Mouse (Mus musculus) embryonic facial prominence, embryonic 13.5 days (tissue): ENCODE measurements around the gene Eif4h. TPM values are rescaled to one million over a fixed set of nuclear protein-coding genes. Genes with fewer than 3 reads are reported as not detected.
A peak's percentile ranks its signal among the peaks of the same experiment; 100 is the strongest.

Experiments
- ATAC-seq: fragments of 200-750 bp; cut with Nextera tagmentation; 2 replicates; pipeline ENCODE4 v1.8.0; 2017; ENCODE audit warnings: low read depth; ENCODE audit not compliant: insufficient number of reproducible peaks, insufficient read depth, low FRiP score, low TSS enrichment
- H3K27ac ChIP-seq: fragments of 300-500 bp; sonication (generic); 2 replicates; pipeline ENCODE4 v1.5.1; 2015; ENCODE audit warnings: moderate library complexity, mild to moderate bottlenecking, inconsistent platforms
- H3K27me3 ChIP-seq: fragments of 300-500 bp; sonication (generic); 2 replicates; pipeline ENCODE4 v1.6.1; 2015; ENCODE audit warnings: mild to moderate bottlenecking, inconsistent platforms
- H3K36me3 ChIP-seq: fragments of 300-500 bp; sonication (generic); 2 replicates; pipeline ENCODE4 v1.6.1; 2015; ENCODE audit warnings: mild to moderate bottlenecking, inconsistent platforms
- H3K4me1 ChIP-seq: fragments of 300-500 bp; sonication (generic); 2 replicates; pipeline ENCODE4 v1.6.1; 2015; ENCODE audit warnings: inconsistent platforms
- H3K4me2 ChIP-seq: fragments of 300-500 bp; sonication (generic); 2 replicates; pipeline ENCODE4 v1.6.1; 2015; ENCODE audit warnings: moderate library complexity, mild to moderate bottlenecking, inconsistent platforms
- H3K4me3 ChIP-seq: fragments of 300-500 bp; sonication (generic); 2 replicates; pipeline ENCODE4 v1.5.1; 2015; ENCODE audit warnings: mild to moderate bottlenecking, inconsistent platforms
- H3K9ac ChIP-seq: fragments of 300-500 bp; sonication (generic); 2 replicates; pipeline ENCODE4 v1.6.1; 2015; ENCODE audit warnings: mild to moderate bottlenecking, inconsistent platforms
- H3K9me3 ChIP-seq: fragments of 300-500 bp; sonication (generic); 2 replicates; pipeline ENCODE4 v1.6.1; 2016; ENCODE audit warnings: inconsistent platforms
- WGBS: fragments of 180-500 bp; shearing (Covaris S2); methylation state at CpG from one replicate; pipeline ENCODE4 v1.1.7; 2015; ENCODE audit warnings: mixed read lengths; 5-methylcytosine and 5-hydroxymethylcytosine counted together
- polyA plus RNA-seq: library from polyadenylated mRNA; unstranded; fragments of >200 nt; fragmentation: Nextera tagmentation; extraction: Ambion mirVana; gene quantifications from 2 replicates; pipeline ENCODE4 v1.2.1, GENCODE M21; 2015

The Eif4h gene
- polyA plus RNA-seq = 471 and 483 TPM in 2 replicates

GRCm38 (mm10) chr5:134639269-134639682 is at the start of gene Eif4h:
TSS of gene Eif4h (minus strand) at chr5:134639490.
- H3K4me3 ChIP-seq = peak within 1 kb of the TSS; percentile 99
- whole genome bisulfite sequencing = under 1% methylated on average over 34 of the region's 52 CpGs
- peak within 1 kb of the TSS; percentile 100 for H3K9ac ChIP-seq
- H3K36me3 ChIP-seq = peaks cover 26% of the 10 kb centered on the region
- H3K9me3 ChIP-seq = no peaks in the 10 kb centered on the region
- H3K4me2 ChIP-seq = peak within 1 kb of the TSS; percentile 80
- H3K27ac ChIP-seq = peak within 1 kb of the TSS; percentile 96
- H3K4me1 ChIP-seq = peaks cover 16% of the 10 kb centered on the region
- ATAC-seq = peak; percentile 85
- H3K27me3 ChIP-seq = no peaks in the 10 kb centered on the region

GRCm38 (mm10) chr5:134688718-134689284 is 49.5 kb upstream of the Eif4h start:
- WGBS = under 1% methylated on average over 38 of the region's 38 CpGs
- Histone ChIP-seq H3K27ac (peak overlapping the region; percentile 69), H3K4me3 (peak overlapping the region; percentile 84)

GRCm38 (mm10) chr5:134688086-134688717 is 48.9 kb upstream of the Eif4h start, which contains the start of gene Limk1:
TSS of gene Limk1 (minus strand) at chr5:134688598.
- no peak for ATAC-seq
- Histone ChIP-seq H3K27me3 (no peaks in the 10 kb centered on the region), H3K4me3 (peak within 1 kb of the TSS; percentile 84), H3K9me3 (no peaks in the 10 kb centered on the region), H3K4me2 (peak within 1 kb of the TSS; percentile 82), H3K27ac (peak within 1 kb of the TSS; percentile 69), H3K4me1 (peaks cover 9% of the 10 kb centered on the region), H3K36me3 (peaks cover 31% of the 10 kb centered on the region), H3K9ac (peak within 1 kb of the TSS; percentile 88)
- 2% methylated on average over 61 of the region's 69 CpGs for WGBS

More at GRCm38 (mm10) chr5:134688718-134689284, 49.5 kb upstream of the Eif4h start:
- Histone ChIP-seq H3K9me3 (no peaks in the 10 kb centered on the region), H3K4me1 (peaks cover 9% of the 10 kb centered on the region), H3K9ac (peak overlapping the region; percentile 57), H3K36me3 (peaks cover 26% of the 10 kb centered on the region), H3K27me3 (no peaks in the 10 kb centered on the region), H3K4me2 (peak overlapping the region; percentile 82)
- peak; percentile 96 for ATAC-seq

DNA sequence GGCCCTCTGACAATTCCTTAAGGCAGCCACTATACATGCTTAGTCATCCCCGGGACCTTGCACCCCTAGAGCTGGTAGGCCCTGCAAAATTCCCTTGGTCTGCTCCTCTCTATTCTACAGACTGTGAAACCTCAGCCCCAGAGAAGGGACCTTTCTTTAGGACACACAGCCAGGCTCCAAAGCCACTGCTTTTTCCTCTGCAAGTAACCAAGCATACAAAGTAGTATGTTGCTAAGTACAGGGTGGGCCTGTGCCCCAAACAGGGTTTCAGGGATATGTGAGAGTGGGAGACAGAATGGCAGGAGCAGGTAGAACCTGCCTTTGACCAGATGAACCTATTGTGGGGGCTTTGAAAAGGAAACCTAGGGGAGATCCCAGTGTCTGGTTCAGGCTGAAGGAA is 47.9 kb upstream of the Eif4h start:
- no peaks in the 10 kb centered on the region for H3K9me3 ChIP-seq
- H3K27ac ChIP-seq = no peak overlapping the region
- peak overlapping the region; percentile 84 for H3K4me3 ChIP-seq
- peaks cover 9% of the 10 kb centered on the region for H3K4me1 ChIP-seq
- WGBS = 81% methylated on average over 1 of the region's 1 CpGs
- no peaks in the 10 kb centered on the region for H3K27me3 ChIP-seq
- peaks cover 39% of the 10 kb centered on the region for H3K36me3 ChIP-seq
- ATAC-seq = no peak
- peak overlapping the region; percentile 88 for H3K9ac ChIP-seq
- H3K4me2 ChIP-seq = peak overlapping the region; percentile 82

DNA sequence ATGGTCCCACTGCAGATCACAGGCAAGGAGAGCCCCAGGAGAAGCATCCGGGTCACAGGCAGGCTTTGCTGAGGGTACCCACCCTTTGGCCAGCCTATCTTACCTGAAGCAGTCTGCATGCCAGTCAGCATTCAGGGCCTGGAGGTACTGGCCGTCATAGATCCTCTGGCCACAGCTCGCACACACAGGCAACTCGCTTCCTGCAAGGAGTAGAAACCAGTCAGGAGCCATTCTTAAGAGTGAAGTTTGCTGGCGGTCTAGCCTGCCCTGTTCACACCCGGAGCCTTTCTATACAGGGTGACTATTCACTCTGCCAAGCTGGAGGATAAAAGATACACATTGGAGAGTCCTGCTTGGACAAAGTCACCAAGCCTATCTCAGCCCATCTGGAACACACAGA is 47.3 kb upstream of the Eif4h start:
- Histone ChIP-seq H3K9ac (no peak overlapping the region), H3K4me3 (no peak overlapping the region), H3K27me3 (no peaks in the 10 kb centered on the region), H3K9me3 (no peaks in the 10 kb centered on the region), H3K4me1 (peaks cover 9% of the 10 kb centered on the region), H3K36me3 (peaks cover 39% of the 10 kb centered on the region), H3K27ac (no peak overlapping the region), H3K4me2 (no peak overlapping the region)
- 88% methylated on average over 6 of the region's 6 CpGs for WGBS
- ATAC-seq = no peak

DNA sequence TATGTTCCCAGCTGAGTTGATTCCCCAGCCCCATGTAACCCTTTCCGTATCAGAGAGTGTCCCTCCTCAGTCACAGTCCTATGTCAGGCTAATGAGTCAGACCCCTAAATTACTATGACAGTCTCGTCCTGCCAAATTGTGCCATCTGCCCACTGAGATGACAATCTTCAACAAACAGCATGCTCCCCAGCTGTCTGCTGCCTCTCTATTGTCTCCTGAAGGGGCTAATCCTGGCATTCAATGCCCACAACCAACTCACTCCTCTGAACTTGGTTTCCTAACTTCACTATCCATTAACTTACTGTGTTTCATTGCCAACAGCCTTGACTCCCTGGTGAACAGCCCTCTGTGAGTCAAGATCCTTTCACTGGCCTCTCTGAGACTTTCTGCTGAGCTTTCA is 45.1 kb upstream of the Eif4h start:
- H3K4me3 ChIP-seq = no peak overlapping the region
- H3K4me2 ChIP-seq = no peak overlapping the region
- no peaks in the 10 kb centered on the region for H3K27me3 ChIP-seq
- no peak for ATAC-seq
- no peak overlapping the region for H3K9ac ChIP-seq
- peaks cover 13% of the 10 kb centered on the region for H3K4me1 ChIP-seq
- H3K9me3 ChIP-seq = no peaks in the 10 kb centered on the region
- peaks cover 47% of the 10 kb centered on the region for H3K36me3 ChIP-seq
- 82% methylated on average over 2 of the region's 2 CpGs for WGBS
- H3K27ac ChIP-seq = no peak overlapping the region

DNA sequence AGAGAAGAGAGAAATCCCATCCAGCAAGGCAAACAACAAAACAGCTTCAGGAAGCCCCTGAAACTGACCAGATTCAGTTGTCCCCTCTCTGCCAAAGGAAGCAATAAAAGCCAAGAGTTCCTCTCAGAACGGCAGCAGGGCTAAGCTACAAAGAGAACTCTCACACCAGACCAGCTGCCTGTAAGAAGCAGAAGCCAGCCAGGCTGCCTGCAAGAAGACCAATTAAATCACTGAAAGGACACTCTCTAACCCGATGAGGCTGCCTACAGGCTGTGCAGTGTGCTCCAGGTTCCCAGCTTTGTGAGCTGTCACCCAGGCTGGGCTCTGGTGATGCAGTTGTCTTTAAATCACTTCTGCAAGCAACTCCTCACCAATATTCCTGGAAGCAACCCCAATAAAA is 44.5 kb upstream of the Eif4h start:
- WGBS = 71% methylated on average over 2 of the region's 2 CpGs
- no peak overlapping the region for H3K4me3 ChIP-seq
- no peak overlapping the region for H3K9ac ChIP-seq
- H3K9me3 ChIP-seq = no peaks in the 10 kb centered on the region
- H3K27ac ChIP-seq = no peak overlapping the region
- peaks cover 17% of the 10 kb centered on the region for H3K4me1 ChIP-seq
- no peak overlapping the region for H3K4me2 ChIP-seq
- H3K36me3 ChIP-seq = peaks cover 47% of the 10 kb centered on the region
- no peak for ATAC-seq
- no peaks in the 10 kb centered on the region for H3K27me3 ChIP-seq

GRCm38 (mm10) chr5:134680238-134680637 is 40.9 kb upstream of the Eif4h start:
- Histone ChIP-seq H3K9ac (no peak overlapping the region), H3K36me3 (peaks cover 34% of the 10 kb centered on the region), H3K27ac (no peak overlapping the region), H3K9me3 (no peaks in the 10 kb centered on the region), H3K4me3 (no peak overlapping the region), H3K4me1 (peaks cover 37% of the 10 kb centered on the region), H3K4me2 (no peak overlapping the region), H3K27me3 (no peaks in the 10 kb centered on the region)
- ATAC-seq = no peak
- 79% methylated on average over 12 of the region's 12 CpGs for WGBS

- Histone ChIP-seq H3K4me2 (no peak overlapping the region), H3K27ac (peak overlapping the region; percentile 48; the same call in 1 of the 2 replicates), H3K4me3 (no peak overlapping the region), H3K36me3 (peaks cover 27% of the 10 kb centered on the region), H3K4me1 (peaks cover 40% of the 10 kb centered on the region), H3K9me3 (no peaks in the 10 kb centered on the region), H3K9ac (0 out of 2 replicates have a peak overlapping the region, but pooled peaks have one; percentile 32), H3K27me3 (no peaks in the 10 kb centered on the region)
- 62% methylated on average over 8 of the region's 8 CpGs for WGBS
- no peak for ATAC-seq
These were observed 39.7 kb upstream of the Eif4h start for GRCm38 (mm10) chr5:134678827-134679546.

GRCm38 (mm10) chr5:134678031-134678430 is 38.7 kb upstream of the Eif4h start:
- Histone ChIP-seq H3K27me3 (no peaks in the 10 kb centered on the region), H3K4me3 (no peak overlapping the region), H3K4me1 (peaks cover 40% of the 10 kb centered on the region), H3K9ac (0 out of 2 replicates have a peak overlapping the region, but pooled peaks have one; percentile 6), H3K9me3 (no peaks in the 10 kb centered on the region), H3K36me3 (peaks cover 19% of the 10 kb centered on the region), H3K27ac (no peak overlapping the region), H3K4me2 (no peak overlapping the region)
- no peak for ATAC-seq
- WGBS = 72% methylated on average over 3 of the region's 3 CpGs

DNA sequence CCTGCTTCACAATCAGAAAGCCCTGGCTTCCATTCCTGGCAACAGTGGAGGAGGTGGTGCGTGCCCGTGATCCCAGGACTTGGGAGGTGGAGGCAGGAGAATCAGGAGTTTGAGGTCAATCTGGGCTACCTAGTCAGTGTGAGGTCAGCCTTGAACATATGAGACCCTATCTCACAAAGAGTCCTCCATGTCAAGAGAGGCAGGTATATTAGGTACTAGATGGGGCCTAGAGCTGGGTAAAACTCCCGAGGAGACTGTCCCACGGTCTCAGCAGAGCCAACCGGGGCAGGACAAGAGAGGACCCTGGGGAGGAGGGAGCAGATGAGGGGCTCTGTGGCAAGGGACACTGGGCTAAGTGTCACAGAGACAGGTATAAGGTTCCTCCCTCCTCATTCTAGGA is 38.2 kb upstream of the Eif4h start:
- Histone ChIP-seq H3K27me3 (no peaks in the 10 kb centered on the region), H3K4me2 (no peak overlapping the region)
- no peak for ATAC-seq

More for the DNA sequence above, 38.2 kb upstream of the Eif4h start:
- WGBS = 79% methylated on average over 5 of the region's 5 CpGs
- no peak overlapping the region for H3K9ac ChIP-seq
- H3K4me3 ChIP-seq = no peak overlapping the region
- H3K9me3 ChIP-seq = no peaks in the 10 kb centered on the region
- peaks cover 18% of the 10 kb centered on the region for H3K36me3 ChIP-seq
- peaks cover 40% of the 10 kb centered on the region for H3K4me1 ChIP-seq
- no peak overlapping the region for H3K27ac ChIP-seq
